Mouse (Mus musculus) CD8-positive naive resting alpha-beta T cell, adult 2 months (primary cell): ENCODE measurements around the gene Hrk.

Experiments
- DNase-seq, 2 experiments: peaks; one replicate each; pipeline ENCODE4 v3.0.0; 2022; ENCODE audit warnings: low read depth in 2 of 2, low spot score in 2 of 2

The Hrk gene

GRCm38 (mm10) chr5:118214418-118215154 lies 50.1 kb downstream of the Hrk start:
- DNase-seq: no peak

- DNase-seq: no peak
Observed at GRCm38 (mm10) chr5:118217410-118217809, 53.0 kb downstream of the Hrk start.

GRCm38 (mm10) chr5:118223142-118223757 lies 58.8 kb downstream of the Hrk start:
- DNase-seq: no peak

- no peak for DNase-seq
Observed at GRCm38 (mm10) chr5:118230071-118230611, 65.7 kb downstream of the Hrk start.

GRCm38 (mm10) chr5:118236891-118237290 lies 72.4 kb downstream of the Hrk start:
- no peak for DNase-seq
